Mouse (Mus musculus) left cerebral cortex, postnatal 4 days (tissue): ENCODE measurements around the gene Slc25a11. TPM values are rescaled to one million over a fixed set of nuclear protein-coding genes. Genes with fewer than 3 reads are reported as not detected.

Experiments
- DNase-seq: peaks from one replicate; pipeline ENCODE4 v3.0.0-alpha.2; 2022
- intact Hi-C: fragments of 180-260 bp; cut with DNase I; formaldehyde crosslinking; loops from one replicate; pipeline ENCODE4 v1.15.1; 2025
- total RNA-seq, 2 experiments: library from RNA; stranded (reverse); gene quantifications; 2 replicates each; pipeline ENCODE4 v1.2.3; 2021

The Slc25a11 gene
- total RNA-seq, 2 experiments from 2014 or later: 88.6 to 92.5 TPM

- intact Hi-C loops: no loop called here
Observed at GRCm38 (mm10) chr11:70668771-70669505, 21.7 kb upstream of the Slc25a11 start, which contains the start of gene Spag7. TSS of gene Spag7 (minus strand) at chr11:70669416.

GRCm38 (mm10) chr11:70668335-70668770 is 21.1 kb upstream of the Slc25a11 start:
- intact Hi-C loops: no loop called here
- peak; percentile 69 for DNase-seq

More at GRCm38 (mm10) chr11:70668771-70669505, 21.7 kb upstream of the Slc25a11 start, which contains the start of gene Spag7:
- peak; percentile 97 for DNase-seq

GRCm38 (mm10) chr11:70667271-70668150 is 20.2 kb upstream of the Slc25a11 start:
- intact Hi-C loops: no loop called here
- no peak for DNase-seq

GRCm38 (mm10) chr11:70666687-70667086 is 19.4 kb upstream of the Slc25a11 start:
- intact Hi-C loops: no loop called here
- DNase-seq: no peak

- intact Hi-C loops: no loop called here
- DNase-seq: no peak
Observed at GRCm38 (mm10) chr11:70664741-70665140, 17.5 kb upstream of the Slc25a11 start.

- intact Hi-C loops: no loop called here
- no peak for DNase-seq
Observed at GRCm38 (mm10) chr11:70663957-70664356, 16.7 kb upstream of the Slc25a11 start.

- DNase-seq: no peak
- intact Hi-C loops: no loop called here
Observed at GRCm38 (mm10) chr11:70663101-70663500, 15.8 kb upstream of the Slc25a11 start.

GRCm38 (mm10) chr11:70660571-70660970 is 13.3 kb upstream of the Slc25a11 start:
- intact Hi-C loops: no loop called here
- no peak for DNase-seq

GRCm38 (mm10) chr11:70658942-70659341 is 11.7 kb upstream of the Slc25a11 start:
- intact Hi-C loops: no loop called here
- DNase-seq: no peak

GRCm38 (mm10) chr11:70658521-70658920 is 11.2 kb upstream of the Slc25a11 start:
- DNase-seq: no peak

GRCm38 (mm10) chr11:70657991-70658390 is 10.7 kb upstream of the Slc25a11 start:
- no peak for DNase-seq
- intact Hi-C loops: no loop called here

More at GRCm38 (mm10) chr11:70658521-70658920, 11.2 kb upstream of the Slc25a11 start:
- intact Hi-C loops: no loop called here

- intact Hi-C loops: no loop called here
- DNase-seq: no peak
Observed at GRCm38 (mm10) chr11:70657573-70657972, 10.3 kb upstream of the Slc25a11 start.

GRCm38 (mm10) chr11:70656964-70657363 is 9.7 kb upstream of the Slc25a11 start, which contains the start of gene Eno3:
TSS of gene Eno3 (plus strand) at chr11:70657202.
- intact Hi-C loops: no loop called here
- peak; percentile 48 for DNase-seq

- intact Hi-C loops: no loop called here
- DNase-seq: peak; percentile 48
Observed at GRCm38 (mm10) chr11:70656456-70656927, 9.2 kb upstream of the Slc25a11 start.

- peak; percentile 54 for DNase-seq
- intact Hi-C loops: no loop called here
Observed at GRCm38 (mm10) chr11:70655571-70656455, 8.5 kb upstream of the Slc25a11 start.

GRCm38 (mm10) chr11:70654923-70655570 is 7.8 kb upstream of the Slc25a11 start:
- intact Hi-C loops: no loop called here

GRCm38 (mm10) chr11:70654198-70654922 is 7.1 kb upstream of the Slc25a11 start, which contains the start of gene Pfn1:
TSS of gene Pfn1 (minus strand) at chr11:70654644.
- DNase-seq: peak; percentile 84
- intact Hi-C loops: no loop called here

More at GRCm38 (mm10) chr11:70654923-70655570, 7.8 kb upstream of the Slc25a11 start:
- peak; percentile 87 for DNase-seq

- peak; percentile 71 for DNase-seq
- intact Hi-C loops: no loop called here
Observed at GRCm38 (mm10) chr11:70653345-70654197, 6.3 kb upstream of the Slc25a11 start.
